Mouse (Mus musculus): ENCODE data around the gene Bend5.

- TF ChIP-seq CTCF (IDR thresholded peaks at IDR 0.05; ENCODE audit: low read depth) (no peak), EP300 (optimal IDR thresholded peaks at IDR 0.05) (no peak)
Measured at GRCm38 (mm10) chr4:111383101-111383500, 31.7 kb upstream of the Bend5 start.

Data from stomach, postnatal 0 days (tissue).